Mouse (Mus musculus) neural tube, embryonic 12.5 days (tissue): ENCODE data around the gene AY074887. TPM values are rescaled to one million over a fixed set of nuclear protein-coding genes. Genes with fewer than 3 reads are reported as not detected.

Experiments
- polyA plus RNA-seq: library from polyadenylated mRNA; unstranded; fragments of >200 nt; fragmentation: Nextera tagmentation; extraction: Ambion mirVana; gene quantifications from 2 replicates; pipeline ENCODE4 v1.2.1, GENCODE M21; 2016

The AY074887 gene
- polyA plus RNA-seq, 1 experiment from 2014 or later, result 0.87 TPM

Other genes starting within 250 kb of the AY074887 start
- gene Wdr61, start 216.5 kb downstream of the AY074887 start, polyA plus RNA-seq, result 114 TPM in 2 replicates
- 644 and 768 TPM in 2 replicates for gene Crabp1, start 186.2 kb downstream of the AY074887 start, polyA plus RNA-seq
- 59.6 and 64.5 TPM in 2 replicates for gene Ireb2, start 87.2 kb downstream of the AY074887 start, polyA plus RNA-seq
- gene Hykk, start 33.7 kb downstream of the AY074887 start, polyA plus RNA-seq, result 4.1 and 4.4 TPM in 2 replicates
- 282 and 287 TPM in 2 replicates for gene Psma4, start 208 bp downstream of the AY074887 start, polyA plus RNA-seq
- 6.3 and 6.8 TPM in 2 replicates for gene Chrna5, start 29.9 kb upstream of the AY074887 start, polyA plus RNA-seq
- 29.9 and 30.7 TPM in 2 replicates for gene Chrna3, start 75.6 kb upstream of the AY074887 start, polyA plus RNA-seq
- gene Chrnb4, start 97.8 kb upstream of the AY074887 start, polyA plus RNA-seq, result 2.7 and 3.7 TPM in 2 replicates
- 52.7 and 54.5 TPM in 2 replicates for gene Ube2q2, start 197.9 kb upstream of the AY074887 start, polyA plus RNA-seq